Mouse (Mus musculus) lung, embryonic 15.5 days (tissue): ENCODE results near the gene Mrpl9. TPM values are rescaled to one million over a fixed set of nuclear protein-coding genes. Genes with fewer than 3 reads are reported as not detected.

Experiments
- ATAC-seq: fragments of 200-750 bp; cut with Nextera tagmentation; 2 replicates; pipeline ENCODE4 v1.8.0; 2017; ENCODE audit warnings: moderate number of reproducible peaks, borderline replicate concordance; ENCODE audit not compliant: low FRiP score, low TSS enrichment; ENCODE audit errors: extremely low read depth
- H3K27ac ChIP-seq: fragments of 300-500 bp; sonication (generic); 2 replicates; pipeline ENCODE4 v1.5.1; 2015; ENCODE audit warnings: moderate library complexity, mild to moderate bottlenecking, inconsistent platforms
- H3K27me3 ChIP-seq: fragments of 300-500 bp; sonication (generic); 2 replicates; pipeline ENCODE4 v1.6.1; 2015; ENCODE audit warnings: inconsistent platforms
- H3K36me3 ChIP-seq: fragments of 300-500 bp; sonication (generic); 2 replicates; pipeline ENCODE4 v1.6.1; 2015; ENCODE audit warnings: inconsistent platforms
- H3K4me1 ChIP-seq: fragments of 300-500 bp; sonication (generic); 2 replicates; pipeline ENCODE4 v1.6.1; 2015; ENCODE audit warnings: inconsistent platforms
- H3K4me2 ChIP-seq: fragments of 300-500 bp; sonication (generic); 2 replicates; pipeline ENCODE4 v1.6.1; 2015; ENCODE audit warnings: inconsistent platforms, mild to moderate bottlenecking, moderate library complexity
- H3K4me3 ChIP-seq: fragments of 300-500 bp; sonication (generic); 2 replicates; pipeline ENCODE4 v1.5.1; 2015; ENCODE audit warnings: mild to moderate bottlenecking, inconsistent platforms
- H3K9ac ChIP-seq: fragments of 300-500 bp; sonication (generic); 2 replicates; pipeline ENCODE4 v1.6.1; 2015; ENCODE audit warnings: inconsistent platforms
- H3K9me3 ChIP-seq: fragments of 300-500 bp; sonication (generic); 2 replicates; pipeline ENCODE4 v1.6.1; 2016; ENCODE audit warnings: inconsistent platforms
- WGBS: fragments of 180-500 bp; shearing (Covaris S2); methylation state at CpG from one replicate; pipeline ENCODE4 v1.1.7; 2015; 5-methylcytosine and 5-hydroxymethylcytosine counted together
- polyA plus RNA-seq: library from polyadenylated mRNA; unstranded; fragments of >200 nt; fragmentation: Nextera tagmentation; extraction: Ambion mirVana; gene quantifications from 2 replicates; pipeline ENCODE4 v1.2.1, GENCODE M21; 2015

Gene Mrpl9
- 59.5 and 62.6 TPM in 2 replicates for polyA plus RNA-seq

- H3K9me3 ChIP-seq, result no peaks in the 10 kb centered on the region
- H3K27ac ChIP-seq, result peak within 1 kb of the TSS; percentile 64
- H3K27me3 ChIP-seq, result peaks cover 6% of the 10 kb centered on the region; the same call in 1 of the 2 replicates
- under 1% methylated on average over 34 of the region's 39 CpGs for WGBS
- 0 out of 2 replicates have a peak, but pooled peaks cover 7% of the 10 kb centered on the region for H3K4me1 ChIP-seq
- H3K36me3 ChIP-seq, result peaks cover 26% of the 10 kb centered on the region
- H3K4me3 ChIP-seq, result peak within 1 kb of the TSS; percentile 81
- H3K9ac ChIP-seq, result peak within 1 kb of the TSS; percentile 95
- ATAC-seq, result peak; percentile 97
- peak within 1 kb of the TSS; percentile 79 for H3K4me2 ChIP-seq
Observed at GRCm38 (mm10) chr3:94442951-94443596, at the start of gene Mrpl9. Mrpl9 (plus strand) TSS chr3:94443318.

DNA sequence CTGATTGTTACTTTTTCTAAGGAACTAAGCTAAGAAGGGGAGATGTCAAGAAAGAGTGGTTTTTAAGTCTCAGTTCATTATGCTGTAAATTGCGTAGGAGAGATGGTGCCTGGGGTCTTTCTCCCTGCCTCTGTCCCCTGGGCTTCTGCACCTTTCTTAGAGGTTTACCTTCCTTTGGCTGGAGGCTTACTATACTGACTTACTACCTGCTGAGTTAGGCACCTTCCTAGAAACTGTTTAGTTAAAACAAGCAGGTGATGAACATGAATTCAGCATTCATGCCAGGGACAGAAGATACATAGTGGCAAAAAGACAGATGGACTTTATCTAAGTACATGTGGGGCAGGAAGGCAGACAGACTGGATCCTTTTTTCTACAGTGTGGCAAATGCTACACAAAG, 46.8 kb upstream of the Mrpl9 start:
- ATAC-seq, result no peak
- peaks cover 38% of the 10 kb centered on the region for H3K27me3 ChIP-seq
- H3K9me3 ChIP-seq, result no peaks in the 10 kb centered on the region
- peaks cover 10% of the 10 kb centered on the region; the same call in 1 of the 2 replicates for H3K4me1 ChIP-seq
- H3K36me3 ChIP-seq, result no peaks in the 10 kb centered on the region
- H3K4me3 ChIP-seq, result no peak overlapping the region
- 65% methylated on average over 1 of the region's 1 CpGs for WGBS
- H3K27ac ChIP-seq, result no peak overlapping the region
- H3K4me2 ChIP-seq, result no peak overlapping the region
- no peak overlapping the region for H3K9ac ChIP-seq

DNA sequence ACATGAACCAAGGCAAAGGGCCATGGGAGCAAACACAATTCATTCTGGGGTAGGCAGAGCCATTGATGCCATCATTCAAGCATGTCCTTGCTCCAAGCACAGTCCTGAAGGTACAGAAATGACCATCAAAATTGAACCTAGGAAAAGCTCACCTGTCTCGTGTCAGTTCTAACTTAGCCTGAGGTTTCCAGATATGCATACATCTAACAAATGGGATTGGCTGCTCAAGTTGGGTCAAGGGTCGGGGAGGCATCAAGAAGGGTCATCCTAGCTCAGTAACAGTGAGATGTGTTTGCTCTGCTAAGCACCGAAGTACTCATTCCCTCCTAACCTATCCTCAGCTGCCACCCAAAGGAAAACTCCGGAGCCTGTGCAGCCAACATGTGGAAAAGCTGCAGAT, 46.3 kb upstream of the Mrpl9 start:
- peaks cover 10% of the 10 kb centered on the region; the same call in 1 of the 2 replicates for H3K4me1 ChIP-seq
- H3K27me3 ChIP-seq, result peaks cover 39% of the 10 kb centered on the region
- no peak overlapping the region for H3K4me2 ChIP-seq
- H3K27ac ChIP-seq, result no peak overlapping the region
- 67% methylated on average over 4 of the region's 4 CpGs for WGBS
- H3K9me3 ChIP-seq, result no peaks in the 10 kb centered on the region
- H3K36me3 ChIP-seq, result no peaks in the 10 kb centered on the region
- H3K9ac ChIP-seq, result no peak overlapping the region
- no peak for ATAC-seq
- H3K4me3 ChIP-seq, result no peak overlapping the region

DNA sequence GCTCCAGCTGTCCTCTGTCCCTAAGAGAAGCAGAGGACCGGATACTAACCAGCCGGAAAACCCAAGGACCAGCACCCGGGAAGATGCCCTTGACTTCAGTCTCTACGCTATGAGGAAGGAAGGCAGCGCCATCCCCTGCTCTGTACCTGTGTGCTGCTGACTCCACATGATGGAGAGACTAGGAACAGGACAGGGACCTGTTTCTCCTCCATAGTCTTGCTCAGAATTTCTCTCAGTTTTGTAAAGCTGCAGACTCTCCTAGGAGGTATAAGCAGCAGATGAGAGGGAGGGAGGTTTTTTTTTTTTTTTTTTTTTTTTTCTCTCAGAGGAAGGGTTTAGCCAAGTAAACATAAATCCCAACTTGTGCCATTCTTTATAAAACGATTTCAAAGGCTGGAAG, 44.9 kb upstream of the Mrpl9 start, which contains the start of gene Lingo4:
Lingo4 (plus strand) TSS at position 301 of the 400 bp plus-strand sequence.
- no peaks in the 10 kb centered on the region for H3K36me3 ChIP-seq
- ATAC-seq, result no peak
- peaks cover 51% of the 10 kb centered on the region for H3K27me3 ChIP-seq
- no peak within 1 kb of the TSS for H3K27ac ChIP-seq
- H3K4me1 ChIP-seq, result peaks cover 10% of the 10 kb centered on the region; the same call in 1 of the 2 replicates
- WGBS, result 59% methylated on average over 6 of the region's 6 CpGs
- H3K4me3 ChIP-seq, result peak within 1 kb of the TSS; percentile 26
- H3K9ac ChIP-seq, result no peak within 1 kb of the TSS
- H3K4me2 ChIP-seq, result peak within 1 kb of the TSS; percentile 52
- no peaks in the 10 kb centered on the region for H3K9me3 ChIP-seq

GRCm38 (mm10) chr3:94398943-94399481, 44.1 kb upstream of the Mrpl9 start:
- H3K27ac ChIP-seq, result no peak overlapping the region
- H3K9ac ChIP-seq, result no peak overlapping the region
- peak overlapping the region; percentile 26 for H3K4me3 ChIP-seq
- H3K4me2 ChIP-seq, result peak overlapping the region; percentile 52
- peaks cover 51% of the 10 kb centered on the region for H3K27me3 ChIP-seq
- H3K36me3 ChIP-seq, result no peaks in the 10 kb centered on the region
- 0 out of 2 replicates have a peak, but pooled peaks have one; percentile 8 for ATAC-seq
- peaks cover 10% of the 10 kb centered on the region; the same call in 1 of the 2 replicates for H3K4me1 ChIP-seq
- no peaks in the 10 kb centered on the region for H3K9me3 ChIP-seq
- 2% methylated on average over 20 of the region's 20 CpGs for WGBS

- no peaks in the 10 kb centered on the region for H3K9me3 ChIP-seq
- peaks cover 17% of the 10 kb centered on the region; the same call in 1 of the 2 replicates for H3K4me1 ChIP-seq
- no peaks in the 10 kb centered on the region for H3K36me3 ChIP-seq
- peaks cover 51% of the 10 kb centered on the region for H3K27me3 ChIP-seq
- no peak overlapping the region for H3K4me3 ChIP-seq
- H3K9ac ChIP-seq, result no peak overlapping the region
- no peak overlapping the region for H3K27ac ChIP-seq
- WGBS, result 47% methylated on average over 5 of the region's 5 CpGs
- H3K4me2 ChIP-seq, result no peak overlapping the region
- ATAC-seq, result no peak
Observed at GRCm38 (mm10) chr3:94399663-94400310, 43.3 kb upstream of the Mrpl9 start.

- peaks cover 28% of the 10 kb centered on the region for H3K4me1 ChIP-seq
- H3K9ac ChIP-seq, result no peak overlapping the region
- H3K27me3 ChIP-seq, result peaks cover 45% of the 10 kb centered on the region
- H3K27ac ChIP-seq, result no peak overlapping the region
- H3K9me3 ChIP-seq, result no peaks in the 10 kb centered on the region
- no peak for ATAC-seq
- no peaks in the 10 kb centered on the region for H3K36me3 ChIP-seq
- no peak overlapping the region for H3K4me3 ChIP-seq
- 56% methylated on average over 8 of the region's 8 CpGs for WGBS
- H3K4me2 ChIP-seq, result no peak overlapping the region
Observed at GRCm38 (mm10) chr3:94402451-94402850, 40.7 kb upstream of the Mrpl9 start.

GRCm38 (mm10) chr3:94404366-94405054, 38.6 kb upstream of the Mrpl9 start:
- peak; percentile 31; the same call in 1 of the 2 replicates for ATAC-seq
- Histone ChIP-seq H3K9me3 (no peaks in the 10 kb centered on the region), H3K4me3 (no peak overlapping the region), H3K36me3 (no peaks in the 10 kb centered on the region), H3K27me3 (peaks cover 31% of the 10 kb centered on the region), H3K9ac (no peak overlapping the region), H3K4me1 (peaks cover 18% of the 10 kb centered on the region), H3K27ac (peak overlapping the region; percentile 51), H3K4me2 (no peak overlapping the region)
- 19% methylated on average over 7 of the region's 7 CpGs for WGBS

DNA sequence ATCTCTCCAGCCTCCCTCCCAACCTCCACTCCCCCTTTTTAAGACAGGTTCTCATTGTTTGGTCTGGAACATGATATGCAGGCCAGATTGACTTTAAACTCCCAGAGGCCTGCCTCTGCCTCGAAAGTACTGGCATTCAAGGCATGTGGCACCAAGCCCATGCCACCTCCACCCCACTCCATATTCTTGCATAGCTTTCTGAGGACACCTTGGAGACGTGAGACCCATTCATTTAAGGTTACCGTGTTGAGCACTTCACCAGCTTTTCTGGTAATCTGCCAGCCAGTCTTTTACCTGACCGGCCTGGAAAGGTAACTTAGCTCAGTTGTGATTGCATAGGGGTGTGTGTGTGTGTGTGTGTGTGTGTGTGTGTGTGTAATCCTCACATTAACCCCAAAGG, 37.6 kb upstream of the Mrpl9 start:
- Histone ChIP-seq H3K4me1 (peaks cover 18% of the 10 kb centered on the region), H3K27ac (peak overlapping the region; percentile 51; the same call in 1 of the 2 replicates), H3K4me3 (no peak overlapping the region), H3K36me3 (no peaks in the 10 kb centered on the region), H3K9ac (no peak overlapping the region), H3K4me2 (no peak overlapping the region), H3K9me3 (no peaks in the 10 kb centered on the region), H3K27me3 (peaks cover 21% of the 10 kb centered on the region)
- 41% methylated on average over 4 of the region's 4 CpGs for WGBS
- ATAC-seq, result peak; percentile 76; the same call in 1 of the 2 replicates

DNA sequence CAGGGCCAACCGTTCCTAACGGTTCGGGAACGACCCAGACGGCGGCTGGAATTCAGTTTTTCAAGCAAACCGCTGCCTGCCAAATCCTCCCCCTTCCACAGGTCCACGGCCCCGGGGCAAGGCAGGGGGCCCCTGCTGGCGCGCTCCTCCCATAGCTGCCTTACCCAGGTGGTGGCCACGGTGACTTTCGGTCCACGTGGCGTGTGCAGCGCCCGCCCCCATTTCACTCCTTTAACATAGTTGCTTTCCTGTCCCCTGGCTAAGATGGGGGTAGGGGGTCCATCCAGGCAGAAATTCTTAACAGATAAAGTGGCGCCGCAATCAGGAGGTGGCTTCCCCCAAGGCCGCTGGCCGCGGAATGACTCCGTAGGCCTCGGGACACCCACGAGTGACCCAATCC, 30.6 kb upstream of the Mrpl9 start:
- Histone ChIP-seq H3K4me3 (peak overlapping the region; percentile 47), H3K9ac (peak overlapping the region; percentile 26), H3K4me2 (peak overlapping the region; percentile 94), H3K9me3 (no peaks in the 10 kb centered on the region), H3K27ac (no peak overlapping the region; the same call in 1 of the 2 replicates), H3K36me3 (no peaks in the 10 kb centered on the region), H3K27me3 (no peaks in the 10 kb centered on the region), H3K4me1 (peaks cover 14% of the 10 kb centered on the region)
- 13% methylated on average over 25 of the region's 25 CpGs for WGBS
- peak; percentile 59; the same call in 1 of the 2 replicates for ATAC-seq

- H3K4me3 ChIP-seq, result peak within 1 kb of the TSS; percentile 47
- peak; percentile 100 for ATAC-seq
- WGBS, result 6% methylated on average over 52 of the region's 52 CpGs
Observed at GRCm38 (mm10) chr3:94413031-94413679, 30.0 kb upstream of the Mrpl9 start, which contains the start of gene Tdrkh. Tdrkh (plus strand) TSS chr3:94413273.

More at GRCm38 (mm10) chr3:94413031-94413679, 30.0 kb upstream of the Mrpl9 start, which contains the start of gene Tdrkh:
- H3K9ac ChIP-seq, result peak within 1 kb of the TSS; percentile 36
- peaks cover 14% of the 10 kb centered on the region for H3K4me1 ChIP-seq
- no peaks in the 10 kb centered on the region for H3K27me3 ChIP-seq
- peak within 1 kb of the TSS; percentile 94 for H3K4me2 ChIP-seq
- no peaks in the 10 kb centered on the region for H3K36me3 ChIP-seq
- no peak within 1 kb of the TSS; the same call in 1 of the 2 replicates for H3K27ac ChIP-seq
- H3K9me3 ChIP-seq, result no peaks in the 10 kb centered on the region
